Comparison of ENCODE assay signal across 8 mouse cellular contexts in genomic region chr11:82889524-82890341, GRCm38 (mm10). TPM values are rescaled to one million over a fixed set of nuclear protein-coding genes. Genes with fewer than 3 reads are reported as not detected.
A peak's percentile ranks its signal among the peaks of the same experiment; 100 is the strongest.
DNase-seq lines count a peak whose midpoint lies in the region; ATAC-seq lines count a peak whose summit lies in the region.

No protein-coding gene starts in this region.

- ATAC-seq in heart, embryonic 13.5 days (ENCODE audit: extremely low read depth, insufficient number of reproducible peaks, low FRiP score, low TSS enrichment): no peak
- peak; percentile 20; the same call in 1 of the 2 replicates for ATAC-seq in midbrain, embryonic 11.5 days (ENCODE audit: low FRiP score)

- H3K4me3 ChIP-seq in brown adipose tissue, adult 24 weeks (ENCODE audit: insufficient read depth, low read depth, low read length): peak overlapping the region; percentile 82
- peak overlapping the region; percentile 60 for H3K4me3 ChIP-seq in heart, embryonic 13.5 days
- H3K4me3 ChIP-seq in midbrain, embryonic 11.5 days (ENCODE audit: low read depth, low read length): peak overlapping the region; percentile 62

- H3K27me3 ChIP-seq in heart, embryonic 13.5 days (replicated peaks): peaks cover 19% of the 10 kb centered on the region
- no peaks in the 10 kb centered on the region for H3K27me3 ChIP-seq in midbrain, embryonic 11.5 days (ENCODE audit: control insufficient read depth, insufficient read depth, low read length)

- DNase-seq in adrenal gland, postnatal 25 days: peak; percentile 18
- no peak for DNase-seq in adrenal gland, adult 8-10 months
- DNase-seq in 3T3-L1 (ENCODE audit: low read depth, low spot score): peak; percentile 35
- peak; percentile 46 for DNase-seq in kidney, postnatal 14 days
- peak; percentile 95 for DNase-seq in midbrain, embryonic 11.5 days (ENCODE audit: low spot score, missing footprints)
- no peak for DNase-seq in layer of hippocampus, postnatal 25 days (ENCODE audit: extremely low spot score in 1 of 2, low spot score in 1 of 2)

- 0 out of 2 replicates have a peak, but pooled peaks cover 3% of the 10 kb centered on the region for H3K36me3 ChIP-seq in heart, embryonic 13.5 days
- no peaks in the 10 kb centered on the region for H3K36me3 ChIP-seq in midbrain, embryonic 11.5 days (ENCODE audit: control insufficient read depth, insufficient read depth, low read length)

- peak overlapping the region; percentile 78 for H3K27ac ChIP-seq in brown adipose tissue, adult 24 weeks (replicated peaks; ENCODE audit: low read depth, low read length)
- H3K27ac ChIP-seq in heart, embryonic 13.5 days (replicated peaks): peak overlapping the region; percentile 58
- peak overlapping the region; percentile 25; the same call in 1 of the 2 replicates for H3K27ac ChIP-seq in midbrain, embryonic 11.5 days (ENCODE audit: low read depth, low read length)

- peak overlapping the region; percentile 84 for H3K9ac ChIP-seq in heart, embryonic 13.5 days
- peak overlapping the region; percentile 84 for H3K9ac ChIP-seq in midbrain, embryonic 11.5 days (ENCODE audit: low read length)

- 5% methylated on average over 31 of the region's 31 CpGs for WGBS in heart, embryonic 13.5 days
- WGBS in midbrain, embryonic 11.5 days: 9% methylated on average over 30 of the region's 31 CpGs

- no peaks in the 10 kb centered on the region for H3K9me3 ChIP-seq in heart, embryonic 13.5 days
- H3K9me3 ChIP-seq in midbrain, embryonic 11.5 days (ENCODE audit: control insufficient read depth, low read length): no peaks in the 10 kb centered on the region

- H3K4me2 ChIP-seq in heart, embryonic 13.5 days: peak overlapping the region; percentile 88
- peak overlapping the region; percentile 74 for H3K4me2 ChIP-seq in midbrain, embryonic 11.5 days

- peaks cover 2% of the 10 kb centered on the region; the same call in 1 of the 2 replicates for H3K4me1 ChIP-seq in brown adipose tissue, adult 24 weeks (ENCODE audit: control insufficient read depth, insufficient read depth, insufficient read length, low read length)
- peaks cover 16% of the 10 kb centered on the region for H3K4me1 ChIP-seq in heart, embryonic 13.5 days
- peaks cover 11% of the 10 kb centered on the region for H3K4me1 ChIP-seq in midbrain, embryonic 11.5 days (ENCODE audit: control insufficient read depth, insufficient read depth, low read length)

RNA-seq across cellular contexts. Expression of gene Rad51d, which starts 0.7 kb away (rescaled TPM):
- 15.1 and 19.1 TPM in 2 replicates for total RNA-seq in adrenal gland, postnatal 25 days (2021)
- total RNA-seq in adrenal gland, adult 8-10 months (2022): 10 to 100 TPM; 13.4 to 20.9 (median 18.1) TPM
- 13.4 and 21.8 TPM in 2 replicates for polyA plus RNA-seq in brown adipose tissue, adult 24 weeks (2012; ENCODE audit: insufficient read depth, insufficient read length, missing spikeins)
- polyA plus RNA-seq in heart, embryonic 13.5 days (2015; fragmentation: Nextera tagmentation; extraction: Ambion mirVana): 12.2 and 12.4 TPM in 2 replicates
- polyA plus RNA-seq in midbrain, embryonic 11.5 days (2014; fragmentation: Nextera tagmentation; extraction: Ambion mirVana): 13.7 and 17.4 TPM in 2 replicates
- 10 to 100 TPM; 15.1 to 17.2 TPM for total RNA-seq in layer of hippocampus, postnatal 25 days (2021)

RNA-seq across cellular contexts. Expression of gene Fndc8, which starts 2.2 kb away (rescaled TPM):
- 0.18 TPM in 1 of 2 replicates, not detected in the other for total RNA-seq in adrenal gland, postnatal 25 days (2021)
- total RNA-seq in adrenal gland, adult 8-10 months (2022): under 1 TPM in 3 of 4 experiments, not detected in 1; 0.14 to 0.43 (median 0.35) TPM
- polyA plus RNA-seq in brown adipose tissue, adult 24 weeks (2012; ENCODE audit: insufficient read depth, insufficient read length, missing spikeins): 0.79 TPM in 1 of 2 replicates, not detected in the other
- 0.07 and 0.22 TPM in 2 replicates for polyA plus RNA-seq in heart, embryonic 13.5 days (2015; fragmentation: Nextera tagmentation; extraction: Ambion mirVana)
- 0.19 and 0.30 TPM in 2 replicates for polyA plus RNA-seq in midbrain, embryonic 11.5 days (2014; fragmentation: Nextera tagmentation; extraction: Ambion mirVana)
- not detected for total RNA-seq in layer of hippocampus, postnatal 25 days (2021)

RNA-seq across cellular contexts. Expression of gene Nle1, which starts 18.5 kb away (rescaled TPM):
- total RNA-seq in adrenal gland, postnatal 25 days (2021): 23.5 and 31.4 TPM in 2 replicates
- 10 to 100 TPM; 21.8 to 32.6 (median 26.9) TPM for total RNA-seq in adrenal gland, adult 8-10 months (2022)
- polyA plus RNA-seq in brown adipose tissue, adult 24 weeks (2012; ENCODE audit: insufficient read depth, insufficient read length, missing spikeins): 3.8 and 6.7 TPM in 2 replicates
- 20.9 and 21.2 TPM in 2 replicates for polyA plus RNA-seq in heart, embryonic 13.5 days (2015; fragmentation: Nextera tagmentation; extraction: Ambion mirVana)
- 22.9 and 23.7 TPM in 2 replicates for polyA plus RNA-seq in midbrain, embryonic 11.5 days (2014; fragmentation: Nextera tagmentation; extraction: Ambion mirVana)
- total RNA-seq in layer of hippocampus, postnatal 25 days (2021): 10 to 100 TPM; 30.9 to 43.0 TPM

RNA-seq across cellular contexts. Expression of gene Rffl, which starts 18.7 kb away (rescaled TPM):
- total RNA-seq in adrenal gland, postnatal 25 days (2021): 5.9 and 9.4 TPM in 2 replicates
- total RNA-seq in adrenal gland, adult 8-10 months (2022): 10 to 100 TPM in 2 of 4 experiments, 1 to 10 TPM in 2; 9.0 to 12.4 (median 10.5) TPM
- polyA plus RNA-seq in brown adipose tissue, adult 24 weeks (2012; ENCODE audit: insufficient read depth, insufficient read length, missing spikeins): 4.3 and 6.3 TPM in 2 replicates
- polyA plus RNA-seq in heart, embryonic 13.5 days (2015; fragmentation: Nextera tagmentation; extraction: Ambion mirVana): 4.7 and 5.3 TPM in 2 replicates
- 8.9 and 9.2 TPM in 2 replicates for polyA plus RNA-seq in midbrain, embryonic 11.5 days (2014; fragmentation: Nextera tagmentation; extraction: Ambion mirVana)
- 10 to 100 TPM; 13.5 to 14.5 TPM for total RNA-seq in layer of hippocampus, postnatal 25 days (2021)

RNA-seq across cellular contexts. Expression of gene Unc45b, which starts 20.6 kb away (rescaled TPM):
- total RNA-seq in adrenal gland, postnatal 25 days (2021): 6.2 and 9.8 TPM in 2 replicates
- 1 to 10 TPM; 6.1 to 9.6 (median 7.4) TPM for total RNA-seq in adrenal gland, adult 8-10 months (2022)
- 9.1 and 14.2 TPM in 2 replicates for polyA plus RNA-seq in brown adipose tissue, adult 24 weeks (2012; ENCODE audit: insufficient read depth, insufficient read length, missing spikeins)
- 157 and 170 TPM in 2 replicates for polyA plus RNA-seq in heart, embryonic 13.5 days (2015; fragmentation: Nextera tagmentation; extraction: Ambion mirVana)
- 0.10 and 0.21 TPM in 2 replicates for polyA plus RNA-seq in midbrain, embryonic 11.5 days (2014; fragmentation: Nextera tagmentation; extraction: Ambion mirVana)
- 1 to 10 TPM; 1.1 to 2.4 TPM for total RNA-seq in layer of hippocampus, postnatal 25 days (2021)

Comparison
In these comparisons a context has a peak if more than half of its experiments do, and no peak if none do; other contexts are left out.
1. DNase-seq: peak in adrenal gland, postnatal 25 days (single experiment), 3T3-L1 (single experiment), kidney, postnatal 14 days (single experiment) and midbrain, embryonic 11.5 days (single experiment); none in adrenal gland, adult 8-10 months (single experiment) and layer of hippocampus, postnatal 25 days (0 of 2).
2. H3K27ac ChIP-seq: peak in every context shown above with its lines; median percentile 78 in brown adipose tissue, adult 24 weeks; 58 in heart, embryonic 13.5 days; 25 in midbrain, embryonic 11.5 days.
3. Peak in every context shown above with its lines, with median percentiles within 50 percentile points of each other: H3K4me3 ChIP-seq.